In genomic region chr11:16868051-16868450, GRCm38 (mm10) we compare ENCODE assay signal across 33 mouse cellular contexts.
DNase-seq lines count a peak whose midpoint lies in the region; ATAC-seq and TF ChIP-seq lines count a peak whose summit lies in the region.
"Had no signal": no experiment of that assay in that cellular context is flagged by ENCODE, and none has a peak within 500 bp of the region (broad histone marks: within the 10 kb centered on the region; RNA-seq: fewer than 3 reads in every experiment).

No protein-coding gene starts in this region.

- no peak overlapping the region for H3K4me3 ChIP-seq in hindbrain, embryonic 11.5 days (ENCODE audit: low read depth, low read length)
- no peak overlapping the region for H3K4me3 ChIP-seq in hindbrain, embryonic 10.5 days
- no peak overlapping the region for H3K4me3 ChIP-seq in CH12.LX (replicated peaks in 1 of 3; ENCODE audit: low read depth in 2 of 3, low read length in 2 of 3, poor library complexity in 1 of 3)
- H3K4me3 ChIP-seq in hindbrain, embryonic 12.5 days, result no peak overlapping the region
- H3K4me3 ChIP-seq in midbrain, embryonic 14.5 days (replicated peaks; ENCODE audit: low read depth, low read length), result no peak overlapping the region
- H3K4me3 ChIP-seq in heart, embryonic 12.5 days, result no peak overlapping the region
- H3K4me3 ChIP-seq: embryonic facial prominence, embryonic 13.5 days; erythroblast, embryonic 14.5 days; heart, embryonic 10.5 days; limb, embryonic 12.5 days; megakaryocyte, embryonic 14.5 days; neural tube, embryonic 15.5 days had no signal

- no peaks in the 10 kb centered on the region for H3K27me3 ChIP-seq in hindbrain, embryonic 11.5 days (ENCODE audit: control insufficient read depth, insufficient read depth, low read length)
- H3K27me3 ChIP-seq in hindbrain, embryonic 10.5 days (ENCODE audit: insufficient read depth, poor library complexity, severe bottlenecking), result no peaks in the 10 kb centered on the region
- H3K27me3 ChIP-seq in CH12.LX (replicated peaks), result no peaks in the 10 kb centered on the region
- no peaks in the 10 kb centered on the region for H3K27me3 ChIP-seq in hindbrain, embryonic 12.5 days
- H3K27me3 ChIP-seq in midbrain, embryonic 14.5 days (ENCODE audit: control insufficient read depth, insufficient read depth, low read length), result no peaks in the 10 kb centered on the region
- H3K27me3 ChIP-seq in heart, embryonic 12.5 days (replicated peaks), result peaks cover 52% of the 10 kb centered on the region
- H3K27me3 ChIP-seq: limb, embryonic 12.5 days; neural tube, embryonic 15.5 days had no signal

- no peak for TF ChIP-seq EP300 in CH12.LX (IDR thresholded peaks at IDR 0.05; ENCODE audit: low read length)

- TF ChIP-seq CTCF in CH12.LX (conservative IDR thresholded peaks at IDR 0.05 in 1 of 2, IDR thresholded peaks at IDR 0.05 in 1 of 2; ENCODE audit: low read depth in 2 of 2, low read length in 2 of 2), result no peak

- in situ Hi-C loops in CH12.LX (cut with MboI; ENCODE audit: low pct_ligation_motif_present, low pct_unique_long_range_greater_than_20kb, low sequenced_read_pairs), result loop anchor here (5.0 kb wide), 1 partner anchor 341 kb away; no protein-coding TSS in a partner anchor

- no peak overlapping the region for H3K9ac ChIP-seq in hindbrain, embryonic 11.5 days (ENCODE audit: low read depth, low read length)
- no peak overlapping the region for H3K9ac ChIP-seq in CH12.LX (ENCODE audit: insufficient read depth, low read depth)
- H3K9ac ChIP-seq in hindbrain, embryonic 12.5 days, result no peak overlapping the region
- H3K9ac ChIP-seq in midbrain, embryonic 14.5 days (replicated peaks; ENCODE audit: low read length), result no peak overlapping the region
- H3K9ac ChIP-seq in heart, embryonic 12.5 days, result no peak overlapping the region
- H3K9ac ChIP-seq: embryonic facial prominence, embryonic 13.5 days; limb, embryonic 12.5 days; liver, postnatal 0 days; neural tube, embryonic 15.5 days had no signal

- DNase-seq in hindbrain, embryonic 11.5 days (ENCODE audit: low spot score), result no peak
- no peak for DNase-seq in hindbrain, embryonic 10.5 days (ENCODE audit: low spot score)
- no peak for DNase-seq in CH12.LX (ENCODE audit: extremely low read depth)
- no peak for DNase-seq in midbrain, embryonic 14.5 days
- no peak for DNase-seq in urinary bladder, postnatal 14 days (ENCODE audit: low spot score)
- DNase-seq: adrenal gland, adult 2 months; cerebellum, adult 11-12 months; cerebellum, adult 9-11 months; embryo, embryonic 11 days; gastrocnemius, postnatal 14 days; heart, adult 11 months; heart, postnatal 36 days; kidney, adult 9 months; kidney, postnatal 10 days; layer of hippocampus, adult 9-11 months; liver, postnatal 0 days; lung, postnatal 36 days; right cerebral cortex, adult 18-20 months; right cerebral cortex, postnatal 4 days; thymus, adult 18-20 months; thymus, postnatal 25 days had no signal

- no peaks in the 10 kb centered on the region for H3K79me2 ChIP-seq in CH12.LX (replicated peaks; ENCODE audit: control insufficient read depth, extremely low read depth, insufficient read depth, poor library complexity, severe bottlenecking)

- no peak for TF ChIP-seq RAD21 in CH12.LX (IDR thresholded peaks at IDR 0.05; ENCODE audit: low read depth, low read length)

- no peaks in the 10 kb centered on the region for H3K9me3 ChIP-seq in hindbrain, embryonic 11.5 days (ENCODE audit: control insufficient read depth, low read length)
- no peaks in the 10 kb centered on the region for H3K9me3 ChIP-seq in hindbrain, embryonic 10.5 days
- H3K9me3 ChIP-seq in CH12.LX (replicated peaks; ENCODE audit: low read length), result no peaks in the 10 kb centered on the region
- no peaks in the 10 kb centered on the region for H3K9me3 ChIP-seq in hindbrain, embryonic 12.5 days (replicated peaks)
- H3K9me3 ChIP-seq in midbrain, embryonic 14.5 days (ENCODE audit: control insufficient read depth, low read length), result no peaks in the 10 kb centered on the region
- no peaks in the 10 kb centered on the region for H3K9me3 ChIP-seq in heart, embryonic 12.5 days (replicated peaks)
- H3K9me3 ChIP-seq: embryonic facial prominence, embryonic 13.5 days; heart, embryonic 10.5 days; limb, embryonic 12.5 days; megakaryocyte, embryonic 14.5 days; neural tube, embryonic 15.5 days had no signal

- dilution Hi-C loops in CH12.LX (cut with MboI; ENCODE audit: extremely low pct_ligation_motif_present, extremely low pct_unique_long_range_greater_than_20kb, low sequenced_read_pairs), result no loop called here

- TF ChIP-seq POLR2A in CH12.LX (IDR thresholded peaks at IDR 0.05; ENCODE audit: low read depth, low read length), result no peak

- H3K36me3 ChIP-seq in hindbrain, embryonic 11.5 days (ENCODE audit: control insufficient read depth, insufficient read depth, low read length), result no peaks in the 10 kb centered on the region
- no peaks in the 10 kb centered on the region for H3K36me3 ChIP-seq in hindbrain, embryonic 10.5 days
- no peaks in the 10 kb centered on the region for H3K36me3 ChIP-seq in CH12.LX (replicated peaks in 1 of 2; ENCODE audit: control insufficient read depth in 1 of 2, insufficient read depth in 1 of 2, low read length in 1 of 2)
- no peaks in the 10 kb centered on the region for H3K36me3 ChIP-seq in hindbrain, embryonic 12.5 days
- no peaks in the 10 kb centered on the region for H3K36me3 ChIP-seq in midbrain, embryonic 14.5 days (ENCODE audit: control insufficient read depth, insufficient read depth, low read length)
- H3K36me3 ChIP-seq in heart, embryonic 12.5 days, result no peaks in the 10 kb centered on the region
- H3K36me3 ChIP-seq: heart, embryonic 10.5 days; limb, embryonic 12.5 days; neural tube, embryonic 15.5 days had no signal

- ATAC-seq in hindbrain, embryonic 11.5 days (ENCODE audit: low FRiP score), result peak; percentile 41; the same call in 1 of the 2 replicates
- ATAC-seq in hindbrain, embryonic 12.5 days (ENCODE audit: low FRiP score), result peak; percentile 63
- 0 out of 2 replicates have a peak, but pooled peaks have one; percentile 35 for ATAC-seq in midbrain, embryonic 14.5 days (ENCODE audit: low FRiP score, low TSS enrichment)
- no peak for ATAC-seq in heart, embryonic 12.5 days (ENCODE audit: insufficient number of reproducible peaks, low FRiP score)
- ATAC-seq: activated CD4-positive, CD25-positive, alpha-beta regulatory T cell, adult 4 months; intestine, postnatal 0 days; liver, postnatal 0 days had no signal

- no peak overlapping the region for H3K4me2 ChIP-seq in hindbrain, embryonic 11.5 days (replicated peaks; ENCODE audit: low read depth, low read length)
- no peak overlapping the region for H3K4me2 ChIP-seq in CH12.LX (ENCODE audit: insufficient read depth, low read depth, poor library complexity, severe bottlenecking)
- H3K4me2 ChIP-seq in hindbrain, embryonic 12.5 days (replicated peaks), result no peak overlapping the region
- no peak overlapping the region for H3K4me2 ChIP-seq in midbrain, embryonic 14.5 days (ENCODE audit: low read length)
- H3K4me2 ChIP-seq in heart, embryonic 12.5 days, result no peak overlapping the region
- H3K4me2 ChIP-seq: embryonic facial prominence, embryonic 13.5 days; limb, embryonic 12.5 days; liver, embryonic 11.5 days; neural tube, embryonic 15.5 days had no signal

- no peaks in the 10 kb centered on the region for H3K4me1 ChIP-seq in hindbrain, embryonic 11.5 days (replicated peaks; ENCODE audit: control insufficient read depth, insufficient read depth, low read length)
- peaks cover 7% of the 10 kb centered on the region; the same call in 1 of the 2 replicates for H3K4me1 ChIP-seq in hindbrain, embryonic 10.5 days (replicated peaks)
- H3K4me1 ChIP-seq in CH12.LX (ENCODE audit: control insufficient read depth in 1 of 2, insufficient read depth in 2 of 2), result peaks cover 6 to 16% of the 10 kb centered on the region in 2 experiments
- peaks cover 6% of the 10 kb centered on the region for H3K4me1 ChIP-seq in hindbrain, embryonic 12.5 days
- H3K4me1 ChIP-seq in midbrain, embryonic 14.5 days (ENCODE audit: control insufficient read depth, insufficient read depth, low read length), result no peaks in the 10 kb centered on the region
- peaks cover 8% of the 10 kb centered on the region; the same call in 1 of the 2 replicates for H3K4me1 ChIP-seq in heart, embryonic 12.5 days (replicated peaks)
- H3K4me1 ChIP-seq: embryonic facial prominence, embryonic 13.5 days; limb, embryonic 12.5 days; megakaryocyte, embryonic 14.5 days; neural tube, embryonic 15.5 days had no signal

- 72% methylated on average over 6 of the region's 6 CpGs for WGBS in hindbrain, embryonic 11.5 days
- 61% methylated on average over 6 of the region's 6 CpGs for WGBS in hindbrain, embryonic 10.5 days
- WGBS in hindbrain, embryonic 12.5 days, result 50% methylated on average over 6 of the region's 6 CpGs
- WGBS in midbrain, embryonic 14.5 days, result 40% methylated on average over 6 of the region's 6 CpGs
- 77% methylated on average over 6 of the region's 6 CpGs for WGBS in heart, embryonic 12.5 days

- H3K27ac ChIP-seq in hindbrain, embryonic 11.5 days (ENCODE audit: low read depth, low read length), result no peak overlapping the region
- no peak overlapping the region for H3K27ac ChIP-seq in hindbrain, embryonic 10.5 days
- no peak overlapping the region for H3K27ac ChIP-seq in CH12.LX (ENCODE audit: insufficient read depth, low read depth)
- H3K27ac ChIP-seq in hindbrain, embryonic 12.5 days, result no peak overlapping the region
- no peak overlapping the region for H3K27ac ChIP-seq in midbrain, embryonic 14.5 days (replicated peaks; ENCODE audit: low read depth, low read length)
- no peak overlapping the region for H3K27ac ChIP-seq in heart, embryonic 12.5 days (ENCODE audit: poor library complexity, severe bottlenecking)
- H3K27ac ChIP-seq: embryonic facial prominence, embryonic 13.5 days; heart, embryonic 10.5 days; limb, embryonic 12.5 days; neural tube, embryonic 15.5 days; stomach, postnatal 0 days had no signal

TF ChIP-seq in CH12.LX, 34 proteins besides CTCF, POLR2A, EP300 and RAD21:
- TF ChIP-seq JUN (IDR thresholded peaks at IDR 0.05; ENCODE audit: insufficient read depth, low read depth, low read length), result no peak
- peak; percentile 41 for TF ChIP-seq BHLHE40 (IDR thresholded peaks at IDR 0.05; ENCODE audit: low read depth, low read length)
TF ChIP-seq in CH12.LX: peak in this region for 1.
